Mouse (Mus musculus) erythroblast, embryonic 14.5 days (primary cell): ENCODE results near the gene March1.

Experiments used
- GATA1 ChIP-seq: IDR thresholded peaks from 2 replicates; pipeline ENCODE4 v1.6.1; 2012; ENCODE audit warnings: low read length, inconsistent platforms, mixed read lengths
- TAL1 ChIP-seq: IDR thresholded peaks from 3 replicates; pipeline ENCODE4 v1.6.1; 2012; ENCODE audit warnings: low read length, inconsistent platforms, mixed read lengths

DNA sequence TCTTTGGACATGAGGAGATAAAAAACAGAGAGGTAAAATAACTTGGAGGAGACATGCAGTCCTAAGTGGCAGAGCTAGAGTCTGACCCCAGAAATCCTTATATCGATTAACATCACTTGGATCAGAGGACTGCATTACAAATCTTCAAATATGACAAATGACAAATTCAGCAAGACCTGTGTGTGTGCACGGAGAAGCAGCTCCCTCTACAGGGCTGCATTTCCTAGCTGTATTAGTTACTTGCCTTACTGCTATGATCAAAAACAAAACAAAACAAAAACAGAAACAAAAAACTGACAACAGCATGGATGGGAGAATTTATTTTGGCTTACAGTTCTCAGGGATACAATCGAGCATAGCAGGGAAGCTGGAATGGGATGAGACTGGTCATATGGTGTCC lies 827.7 kb downstream of the March1 start:
- TF ChIP-seq GATA1 (no peak), TAL1 (no peak)
